Mouse (Mus musculus) C2C12 (cell line): ENCODE measurements around the gene Gm7029. TPM values are rescaled to one million over a fixed set of nuclear protein-coding genes. Genes with fewer than 3 reads are reported as not detected.

Experiments used
- H3K27me3 ChIP-seq: one replicate; pipeline ENCODE4 v1.6.1; 2011; ENCODE audit not compliant: control insufficient read depth, insufficient read depth, insufficient read length
- H3K36me3 ChIP-seq: one replicate; pipeline ENCODE4 v1.6.1; 2011; ENCODE audit not compliant: control insufficient read depth, insufficient read depth
- H3K4me3 ChIP-seq: one replicate; pipeline ENCODE4 v1.5.1; 2011; ENCODE audit warnings: mild to moderate bottlenecking, control low read depth; ENCODE audit not compliant: poor library complexity, insufficient read depth, severe bottlenecking
- H3K79me2 ChIP-seq: one replicate; pipeline ENCODE4 v1.6.1; 2011; ENCODE audit not compliant: control insufficient read depth, insufficient read depth
- H3K79me3 ChIP-seq: one replicate; pipeline ENCODE4 v1.6.1; 2011; ENCODE audit warnings: low read depth, control low read depth
- H3ac ChIP-seq: one replicate; pipeline ENCODE3; 2011; ENCODE audit warnings: low read depth; ENCODE audit not compliant: control insufficient read depth, insufficient read length
- CEBPB ChIP-seq: IDR thresholded peaks from one replicate; pipeline ENCODE4 v1.6.1; 2011; ENCODE audit warnings: low read depth, mild to moderate bottlenecking, control low read depth, moderate library complexity
- CTCF ChIP-seq: IDR thresholded peaks from one replicate; pipeline ENCODE4 v1.5.1; 2011; ENCODE audit not compliant: control insufficient read depth, insufficient read depth, insufficient read length
- FOSL1 ChIP-seq: IDR thresholded peaks from one replicate; pipeline ENCODE4 v1.8.0; 2011; ENCODE audit warnings: mild to moderate bottlenecking, low read length; ENCODE audit not compliant: poor library complexity, insufficient read depth, severe bottlenecking
- MAX ChIP-seq: IDR thresholded peaks from one replicate; pipeline ENCODE4 v1.6.1; 2011; ENCODE audit warnings: mild to moderate bottlenecking, control low read depth
- MYOD1 ChIP-seq: IDR thresholded peaks from one replicate; pipeline ENCODE4 v1.6.1; 2011; ENCODE audit warnings: low read depth; ENCODE audit not compliant: control insufficient read depth, insufficient read length
- MYOG ChIP-seq: IDR thresholded peaks from one replicate; pipeline ENCODE4 v1.6.1; 2011; ENCODE audit not compliant: control insufficient read depth, insufficient read length; ENCODE audit errors: extremely low read depth
- USF1 ChIP-seq: IDR thresholded peaks from one replicate; pipeline ENCODE4 v1.6.1; 2011; ENCODE audit warnings: low read depth, mild to moderate bottlenecking, control low read depth, moderate library complexity
- polyA plus RNA-seq: library from polyadenylated mRNA; unstranded; fragments of >200 nt; fragmentation: generic; extraction: Trizol; gene quantifications from one replicate; pipeline ENCODE4 v1.2.1, GENCODE M21; 2012; ENCODE audit warnings: missing spikeins

Gene Gm7029
- polyA plus RNA-seq, 1 experiment, result not detected

- no peak for TF ChIP-seq CEBPB
- TF ChIP-seq FOSL1, result no peak
- TF ChIP-seq CTCF, result no peak
- TF ChIP-seq USF1, result no peak
- TF ChIP-seq MYOG, result no peak
- no peak for TF ChIP-seq MYOD1
- TF ChIP-seq MAX, result no peak
- Histone ChIP-seq H3K79me2 (no peaks in the 10 kb centered on the region), H3K79me3 (no peaks in the 10 kb centered on the region), H3K4me3 (no peak overlapping the region), H3K36me3 (no peaks in the 10 kb centered on the region), H3ac (no peak overlapping the region), H3K27me3 (no peaks in the 10 kb centered on the region)
Observed at GRCm38 (mm10) chr17:33899642-33900041, 26.0 kb downstream of the Gm7029 start.

- no peaks in the 10 kb centered on the region for H3K79me3 ChIP-seq
- H3ac ChIP-seq, result no peak overlapping the region
- H3K36me3 ChIP-seq, result no peaks in the 10 kb centered on the region
- H3K79me2 ChIP-seq, result no peaks in the 10 kb centered on the region
- no peaks in the 10 kb centered on the region for H3K27me3 ChIP-seq
- H3K4me3 ChIP-seq, result no peak overlapping the region
- TF ChIP-seq MAX (no peak), FOSL1 (no peak), CEBPB (no peak), USF1 (no peak), MYOD1 (no peak), CTCF (no peak)
Observed at GRCm38 (mm10) chr17:33900281-33900988, 26.8 kb downstream of the Gm7029 start.

GRCm38 (mm10) chr17:33900989-33901314 is 27.3 kb downstream of the Gm7029 start:
- H3K27me3 ChIP-seq, result no peaks in the 10 kb centered on the region
- no peak overlapping the region for H3K4me3 ChIP-seq
- TF ChIP-seq MYOG, result no peak
- no peak for TF ChIP-seq MYOD1
- TF ChIP-seq FOSL1, result no peak
- no peak for TF ChIP-seq USF1
- TF ChIP-seq MAX, result no peak
- no peak for TF ChIP-seq CTCF
- TF ChIP-seq CEBPB, result no peak
- no peaks in the 10 kb centered on the region for H3K79me3 ChIP-seq
- H3K36me3 ChIP-seq, result no peaks in the 10 kb centered on the region
- no peaks in the 10 kb centered on the region for H3K79me2 ChIP-seq
- H3ac ChIP-seq, result no peak overlapping the region

GRCm38 (mm10) chr17:33901653-33902052 is 28.0 kb downstream of the Gm7029 start:
- no peaks in the 10 kb centered on the region for H3K79me3 ChIP-seq
- TF ChIP-seq MAX (no peak), MYOD1 (no peak), MYOG (no peak), FOSL1 (no peak), CTCF (no peak), CEBPB (no peak), USF1 (no peak)
- H3K79me2 ChIP-seq, result no peaks in the 10 kb centered on the region
- no peak overlapping the region for H3ac ChIP-seq
- H3K4me3 ChIP-seq, result no peak overlapping the region
- H3K27me3 ChIP-seq, result no peaks in the 10 kb centered on the region
- H3K36me3 ChIP-seq, result no peaks in the 10 kb centered on the region

GRCm38 (mm10) chr17:33902079-33902478 is 28.4 kb downstream of the Gm7029 start:
- Histone ChIP-seq H3K36me3 (no peaks in the 10 kb centered on the region), H3K4me3 (no peak overlapping the region), H3K27me3 (no peaks in the 10 kb centered on the region), H3K79me3 (no peaks in the 10 kb centered on the region), H3ac (no peak overlapping the region), H3K79me2 (no peaks in the 10 kb centered on the region)
- TF ChIP-seq MYOD1, result no peak
- TF ChIP-seq FOSL1, result no peak
- TF ChIP-seq MAX, result no peak
- TF ChIP-seq MYOG, result no peak
- no peak for TF ChIP-seq CEBPB
- TF ChIP-seq CTCF, result no peak
- TF ChIP-seq USF1, result no peak
